Mouse (Mus musculus) bone marrow macrophage, adult 2 months (primary cell): ENCODE data around the gene Dph5. TPM values are rescaled to one million over a fixed set of nuclear protein-coding genes. Genes with fewer than 3 reads are reported as not detected.

Source experiments
- H3K27ac ChIP-seq: 2 replicates; pipeline ENCODE4 v1.5.1; 2012; ENCODE audit warnings: low read depth, low read length; ENCODE audit not compliant: insufficient read depth
- H3K4me1 ChIP-seq: 2 replicates; pipeline ENCODE4 v1.6.1; 2012; ENCODE audit warnings: low read length; ENCODE audit not compliant: control insufficient read depth, insufficient read depth
- H3K4me3 ChIP-seq: 2 replicates; pipeline ENCODE4 v1.5.1; 2012; ENCODE audit warnings: mild to moderate bottlenecking, low read length, moderate library complexity; ENCODE audit not compliant: insufficient read depth
- CTCF ChIP-seq: IDR thresholded peaks from 2 replicates; pipeline ENCODE4 v1.5.1; 2012; ENCODE audit warnings: low read depth, mild to moderate bottlenecking, low read length, moderate library complexity
- POLR2A ChIP-seq: IDR thresholded peaks from 2 replicates; pipeline ENCODE4 v1.6.1; 2012; ENCODE audit warnings: mild to moderate bottlenecking, low read depth, low read length, borderline replicate concordance
- polyA plus RNA-seq: library from polyadenylated mRNA; stranded (reverse); fragments of >200 nt; gene quantifications from 2 replicates; pipeline ENCODE4 v1.2.4, GENCODE M21; 2012; ENCODE audit not compliant: missing spikeins, insufficient read depth, insufficient read length

Dph5 gene
- polyA plus RNA-seq, 1 experiment = 9.2 TPM

DNA sequence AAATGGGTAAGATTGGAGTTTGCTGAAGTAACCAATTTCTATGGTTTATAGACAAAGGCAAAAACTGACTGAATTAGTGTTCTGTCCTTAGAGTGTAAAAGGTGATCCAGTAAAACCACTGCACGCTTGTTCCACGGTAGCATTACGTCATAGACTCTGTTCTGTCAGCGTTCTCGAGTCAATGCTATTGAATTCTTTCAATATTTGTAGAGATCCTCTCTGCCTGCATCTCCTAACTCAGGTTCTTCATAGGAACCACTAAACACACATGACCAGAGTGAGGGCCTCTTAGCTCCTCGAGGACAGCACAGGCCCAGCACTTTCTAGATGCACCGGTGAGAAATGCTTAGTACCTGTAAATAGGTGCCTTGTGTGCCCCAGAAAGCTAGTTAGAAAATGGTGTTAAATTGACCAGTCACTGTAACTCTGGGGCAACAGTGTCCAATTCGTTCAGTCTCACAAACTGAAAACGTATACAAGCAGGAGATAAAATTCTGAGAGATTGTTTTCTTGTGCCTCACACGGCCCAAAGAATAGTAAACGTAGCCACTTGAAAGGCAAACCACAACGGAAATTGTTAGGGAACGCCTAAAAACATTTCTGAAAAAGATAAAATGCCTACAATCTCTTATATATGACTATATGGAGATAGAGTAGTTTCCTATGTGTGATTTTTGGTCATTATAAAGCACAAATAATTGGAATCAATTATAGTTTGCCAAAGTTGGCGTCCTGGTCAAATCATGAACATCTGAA is 84.4 kb downstream of the Dph5 start:
- no peak overlapping the region for H3K4me3 ChIP-seq
- H3K27ac ChIP-seq = no peak overlapping the region
- no peak for TF ChIP-seq POLR2A
- no peak for TF ChIP-seq CTCF
- peaks cover 2% of the 10 kb centered on the region; the same call in 1 of the 2 replicates for H3K4me1 ChIP-seq

DNA sequence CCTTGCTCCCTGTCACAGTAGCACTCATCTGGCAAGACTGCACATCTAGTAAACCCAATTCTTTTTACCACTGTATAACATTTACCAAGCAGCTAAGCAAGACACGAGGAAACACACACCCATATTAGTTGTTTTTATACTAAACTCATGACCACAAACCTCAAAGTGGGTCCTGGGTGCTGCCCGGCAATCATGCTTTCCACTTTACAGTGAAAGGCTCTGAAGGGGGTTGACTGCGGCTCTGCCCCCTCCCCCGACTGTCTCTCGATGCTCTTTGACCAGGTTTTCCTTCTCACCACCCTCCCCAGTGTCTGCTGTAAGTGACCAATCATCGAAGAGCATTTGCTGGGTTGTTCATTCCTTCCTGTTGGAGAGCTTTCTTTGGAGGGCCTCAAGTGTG is 86.6 kb downstream of the Dph5 start:
- Histone ChIP-seq H3K4me1 (peaks cover 1% of the 10 kb centered on the region; the same call in 1 of the 2 replicates), H3K27ac (no peak overlapping the region), H3K4me3 (no peak overlapping the region)
- TF ChIP-seq POLR2A = no peak
- TF ChIP-seq CTCF = no peak

DNA sequence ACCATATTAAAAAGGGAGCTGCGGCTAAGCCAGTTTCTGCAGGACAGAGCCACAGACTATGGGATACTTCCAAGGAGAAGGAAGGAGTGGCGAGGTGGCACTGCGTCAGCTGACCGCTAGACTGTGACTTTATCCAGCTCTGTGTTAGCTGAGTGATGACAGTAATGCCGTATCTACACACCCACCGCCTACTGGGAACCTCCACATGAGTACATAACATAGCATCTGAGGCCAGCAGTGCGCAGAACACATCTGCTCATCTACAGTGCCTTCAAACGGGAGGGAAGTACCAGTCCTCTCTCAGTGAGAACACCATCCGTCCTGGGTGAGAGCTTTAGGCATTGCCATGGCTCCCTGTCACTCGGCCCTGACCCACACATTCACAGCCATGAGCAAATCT is 87.4 kb downstream of the Dph5 start:
- Histone ChIP-seq H3K4me1 (no peaks in the 10 kb centered on the region), H3K27ac (no peak overlapping the region), H3K4me3 (no peak overlapping the region)
- TF ChIP-seq POLR2A = no peak

DNA sequence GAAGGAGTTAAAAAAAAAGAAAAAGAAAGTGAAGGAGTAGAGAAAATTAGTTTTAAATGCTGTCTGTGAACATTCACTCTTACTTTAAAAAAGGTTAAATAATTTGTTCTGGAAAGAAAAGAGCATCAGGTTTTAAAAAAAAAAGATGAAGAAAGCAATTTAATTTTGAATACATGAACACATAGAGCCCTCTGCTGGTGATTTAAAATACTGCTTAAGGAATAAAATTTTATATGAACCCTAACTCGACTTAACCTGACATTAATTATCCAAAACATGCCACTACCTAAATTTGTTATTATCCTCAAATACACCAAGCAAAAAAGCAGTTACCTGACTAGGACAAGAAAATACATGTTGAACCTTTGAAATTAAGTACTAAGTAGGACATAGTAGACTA is 91.4 kb downstream of the Dph5 start:
- H3K4me1 ChIP-seq = no peaks in the 10 kb centered on the region
- TF ChIP-seq CTCF (no peak), POLR2A (no peak)
- no peak overlapping the region for H3K27ac ChIP-seq
- H3K4me3 ChIP-seq = no peak overlapping the region

DNA sequence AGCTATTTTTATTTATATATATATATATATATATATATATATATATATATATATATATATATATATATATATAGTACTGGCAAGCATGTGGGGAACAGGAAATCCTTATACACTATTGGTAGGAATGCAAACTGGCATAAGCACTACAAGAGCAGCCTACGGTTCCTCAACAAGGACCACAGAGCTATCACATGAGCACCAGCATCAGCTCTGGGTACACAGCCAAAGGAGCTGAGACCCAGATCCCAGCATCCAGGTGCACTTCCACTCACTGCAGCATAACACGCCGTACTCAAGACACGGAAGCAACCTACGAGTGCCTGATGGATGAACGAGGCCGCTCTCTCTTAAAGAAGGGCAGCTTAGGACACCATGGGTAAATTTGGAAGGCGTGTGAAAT is 95.6 kb downstream of the Dph5 start:
- Histone ChIP-seq H3K27ac (no peak overlapping the region), H3K4me3 (no peak overlapping the region), H3K4me1 (peaks cover 18% of the 10 kb centered on the region)
- TF ChIP-seq CTCF (no peak), POLR2A (no peak)

Other genes starting within 250 kb of the Dph5 start
- 48.7 and 58.0 TPM in 2 replicates for gene S1pr1, start 172.8 kb upstream of the Dph5 start, polyA plus RNA-seq
- gene Slc30a7, start 119.6 kb downstream of the Dph5 start, polyA plus RNA-seq = 33.3 and 38.7 TPM in 2 replicates
- gene Extl2, start 119.6 kb downstream of the Dph5 start, polyA plus RNA-seq = 9.0 and 9.8 TPM in 2 replicates
- gene Vcam1, start 241.9 kb downstream of the Dph5 start, polyA plus RNA-seq = 1.1 and 1.3 TPM in 2 replicates